Mouse (Mus musculus): Measurements from ENCODE around the gene Gm9049. TPM values are rescaled to one million over a fixed set of nuclear protein-coding genes. Genes with fewer than 3 reads are reported as not detected.
"Not testable (repeated sequence)": the region's sequence is repeated elsewhere in the genome, so short reads cannot be mapped to it uniquely, and the experiment has no call there.

Gene Gm9049
- total RNA-seq (2021), result not detected
- long read RNA-seq, experiment 1, result 0 reads
- long read RNA-seq, experiment 2, result 0 reads

DNA sequence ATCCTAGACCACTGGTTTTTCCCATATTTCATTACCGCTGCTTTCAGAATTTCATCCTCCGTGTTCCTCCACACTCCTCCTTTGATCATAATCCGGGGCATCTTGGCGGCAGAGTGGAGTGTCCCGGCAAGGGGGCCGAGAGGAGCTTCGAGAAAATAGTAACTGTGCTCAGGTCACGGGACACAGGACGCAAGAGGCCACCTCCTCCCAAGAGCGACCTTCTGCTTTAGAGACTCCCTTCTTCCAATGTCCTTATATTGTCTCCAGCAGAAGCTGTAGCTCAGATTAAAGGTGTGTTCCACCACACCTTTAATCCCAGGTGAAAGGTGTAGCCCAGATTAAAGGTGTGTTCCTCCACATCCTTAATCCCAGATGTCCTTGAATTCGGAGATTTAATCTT, at the start of gene Gm9049:
Gene Gm9049, minus strand, starts transcription at position 101 of the 400 bp plus-strand sequence.
- intact Hi-C loops (cut with DNase I); DNase-seq: not testable (repeated sequence)

DNA sequence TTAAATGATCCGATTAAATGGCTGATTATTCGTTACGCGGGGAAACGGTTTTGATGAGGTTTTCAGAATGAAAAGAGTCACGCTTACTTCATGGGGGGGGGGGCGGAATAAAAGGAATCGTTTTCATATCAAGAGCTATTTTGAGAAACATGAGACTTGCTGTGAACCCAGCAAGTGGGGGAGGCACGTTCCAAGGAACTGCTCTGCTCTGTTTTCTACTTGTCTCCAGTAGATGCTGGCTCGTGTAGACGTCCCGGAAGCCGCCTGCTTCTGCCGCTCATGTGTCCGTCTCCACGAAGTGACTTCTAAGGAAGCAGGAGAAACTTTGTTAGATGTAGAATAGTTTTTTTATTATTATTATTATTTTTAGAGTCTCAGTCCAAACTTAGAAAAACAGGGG, 46.0 kb upstream of the Gm9049 start:
- DNase-seq, result no peak
- intact Hi-C loops (cut with DNase I), result no loop called here

DNA sequence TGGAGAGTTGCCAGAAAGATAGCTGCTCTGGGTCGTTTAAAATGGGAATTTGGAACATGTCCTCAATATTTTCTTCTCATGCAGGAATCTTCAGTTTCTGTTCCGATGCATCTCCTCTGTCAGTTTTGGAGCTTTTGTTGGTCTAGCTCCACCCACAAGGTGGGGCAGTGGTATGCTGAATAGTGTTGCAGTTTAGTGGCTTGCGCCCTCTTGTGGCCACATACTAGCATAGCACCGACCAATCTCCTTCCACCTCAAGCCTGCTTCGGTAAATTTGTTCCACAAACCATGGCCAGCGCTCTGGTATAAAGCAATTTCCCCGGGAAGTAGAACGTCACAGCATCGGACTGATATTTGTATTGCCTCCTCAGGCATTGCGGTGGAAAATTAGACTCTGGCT, 16.5 kb upstream of the Gm9049 start:
- intact Hi-C loops (cut with DNase I), result no loop called here

DNA sequence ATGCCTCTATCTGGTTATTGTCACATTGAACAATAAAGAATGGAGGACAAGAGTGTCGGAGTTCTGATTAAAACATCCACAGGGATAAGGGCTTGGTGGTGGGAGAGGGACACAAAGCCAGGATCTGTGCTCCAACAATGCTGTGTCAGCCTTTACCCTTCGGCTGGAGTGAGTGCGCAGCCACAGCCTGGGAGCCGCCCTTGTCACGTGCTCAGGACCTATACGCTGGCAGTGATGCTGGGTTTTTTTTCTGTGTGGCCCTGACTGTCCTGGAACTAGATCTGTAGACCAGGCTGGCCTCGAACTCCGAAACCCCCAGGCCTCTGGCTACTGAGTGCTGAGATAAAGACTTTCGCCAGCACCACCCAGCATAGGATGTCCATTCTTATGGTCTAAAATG, 15.6 kb upstream of the Gm9049 start:
- DNase-seq, result no peak
- intact Hi-C loops (cut with DNase I), result no loop called here

More for the DNA sequence above, 16.5 kb upstream of the Gm9049 start:
- peak; percentile 79 to 85 for DNase-seq

DNA sequence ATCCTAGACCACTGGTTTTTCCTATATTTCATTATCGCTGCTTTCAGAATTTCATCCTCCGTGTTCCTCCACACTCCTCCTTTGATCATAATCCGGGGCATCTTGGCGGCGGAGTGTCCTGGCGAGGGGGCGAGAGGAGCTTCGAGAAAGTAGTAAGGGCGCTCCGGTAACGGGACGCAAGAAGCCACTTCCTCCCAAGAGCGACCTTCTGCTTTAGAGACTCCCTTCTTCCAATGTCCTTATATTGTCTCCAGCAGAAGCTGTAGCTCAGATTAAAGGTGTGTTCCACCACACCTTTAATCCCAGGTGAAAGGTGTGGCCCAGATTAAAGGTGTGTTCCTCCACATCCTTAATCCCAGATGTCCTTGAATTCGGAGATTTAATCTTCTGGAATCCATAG, 5.3 kb downstream of the Gm9049 start, which contains the start of gene Gm9048:
Gene Gm9048, minus strand, starts transcription at position 101 of the 400 bp plus-strand sequence.
- DNase-seq; intact Hi-C loops (cut with DNase I): not testable (repeated sequence)

DNA sequence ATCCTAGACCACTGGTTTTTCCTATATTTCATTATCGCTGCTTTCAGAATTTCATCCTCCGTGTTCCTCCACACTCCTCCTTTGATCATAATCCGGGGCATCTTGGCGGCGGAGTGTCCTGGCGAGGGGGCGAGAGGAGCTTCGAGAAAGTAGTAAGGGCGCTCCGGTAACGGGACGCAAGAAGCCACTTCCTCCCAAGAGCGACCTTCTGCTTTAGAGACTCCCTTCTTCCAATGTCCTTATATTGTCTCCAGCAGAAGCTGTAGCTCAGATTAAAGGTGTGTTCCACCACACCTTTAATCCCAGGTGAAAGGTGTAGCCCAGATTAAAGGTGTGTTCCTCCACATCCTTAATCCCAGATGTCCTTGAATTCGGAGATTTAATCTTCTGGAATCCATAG, 10.8 kb downstream of the Gm9049 start, which contains the start of gene Gm9046:
Gene Gm9046, minus strand, starts transcription at position 101 of the 400 bp plus-strand sequence.
- intact Hi-C loops (cut with DNase I); DNase-seq: not testable (repeated sequence)

DNA sequence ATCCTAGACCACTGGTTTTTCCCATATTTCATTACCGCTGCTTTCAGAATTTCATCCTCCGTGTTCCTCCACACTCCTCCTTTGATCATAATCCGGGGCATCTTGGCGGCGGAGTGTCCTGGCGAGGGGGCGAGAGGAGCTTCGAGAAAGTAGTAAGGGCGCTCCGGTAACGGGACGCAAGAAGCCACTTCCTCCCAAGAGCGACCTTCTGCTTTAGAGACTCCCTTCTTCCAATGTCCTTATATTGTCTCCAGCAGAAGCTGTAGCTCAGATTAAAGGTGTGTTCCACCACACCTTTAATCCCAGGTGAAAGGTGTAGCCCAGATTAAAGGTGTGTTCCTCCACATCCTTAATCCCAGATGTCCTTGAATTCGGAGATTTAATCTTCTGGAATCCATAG, 16.2 kb downstream of the Gm9049 start, which contains the start of gene Gm9045:
Gene Gm9045, minus strand, starts transcription at position 101 of the 400 bp plus-strand sequence.
- intact Hi-C loops (cut with DNase I); DNase-seq: not testable (repeated sequence)

DNA sequence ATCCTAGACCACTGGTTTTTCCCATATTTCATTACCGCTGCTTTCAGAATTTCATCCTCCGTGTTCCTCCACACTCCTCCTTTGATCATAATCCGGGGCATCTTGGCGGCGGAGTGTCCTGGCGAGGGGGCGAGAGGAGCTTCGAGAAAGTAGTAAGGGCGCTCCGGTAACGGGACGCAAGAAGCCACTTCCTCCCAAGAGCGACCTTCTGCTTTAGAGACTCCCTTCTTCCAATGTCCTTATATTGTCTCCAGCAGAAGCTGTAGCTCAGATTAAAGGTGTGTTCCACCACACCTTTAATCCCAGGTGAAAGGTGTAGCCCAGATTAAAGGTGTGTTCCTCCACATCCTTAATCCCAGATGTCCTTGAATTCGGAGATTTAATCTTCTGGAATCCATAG, 21.6 kb downstream of the Gm9049 start, which contains the start of gene Gm9044:
Gene Gm9044, minus strand, starts transcription at position 101 of the 400 bp plus-strand sequence.
- intact Hi-C loops (cut with DNase I); DNase-seq: not testable (repeated sequence)

DNA sequence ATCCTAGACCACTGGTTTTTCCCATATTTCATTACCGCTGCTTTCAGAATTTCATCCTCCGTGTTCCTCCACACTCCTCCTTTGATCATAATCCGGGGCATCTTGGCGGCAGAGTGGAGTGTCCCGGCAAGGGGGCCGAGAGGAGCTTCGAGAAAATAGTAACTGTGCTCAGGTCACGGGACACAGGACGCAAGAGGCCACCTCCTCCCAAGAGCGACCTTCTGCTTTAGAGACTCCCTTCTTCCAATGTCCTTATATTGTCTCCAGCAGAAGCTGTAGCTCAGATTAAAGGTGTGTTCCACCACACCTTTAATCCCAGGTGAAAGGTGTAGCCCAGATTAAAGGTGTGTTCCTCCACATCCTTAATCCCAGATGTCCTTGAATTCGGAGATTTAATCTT, 27.0 kb downstream of the Gm9049 start, which contains the start of gene Gm9040:
Gene Gm9040, minus strand, starts transcription at position 101 of the 400 bp plus-strand sequence.
- intact Hi-C loops (cut with DNase I); DNase-seq: not testable (repeated sequence)

DNA sequence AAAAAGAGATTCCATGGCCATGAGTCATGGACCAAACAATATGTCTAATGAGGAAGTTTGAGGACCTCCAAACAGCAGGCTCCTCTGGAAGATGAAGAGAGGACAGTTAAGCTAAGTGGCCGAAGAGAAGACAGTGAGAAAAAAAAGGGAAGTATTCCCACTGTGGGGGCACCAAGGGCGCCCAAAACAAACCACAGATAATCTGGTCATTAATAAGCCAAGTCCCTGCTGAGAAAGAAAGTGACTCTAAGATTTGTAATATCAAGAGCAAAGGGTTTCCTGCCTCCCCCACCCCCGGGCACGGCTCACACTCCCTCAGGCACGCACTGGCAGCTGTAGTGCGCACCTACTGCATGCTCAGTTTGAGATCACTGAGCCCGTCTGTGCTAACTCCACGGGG, 34.9 kb downstream of the Gm9049 start:
- no peak for DNase-seq
- intact Hi-C loops (cut with DNase I), result no loop called here

DNA sequence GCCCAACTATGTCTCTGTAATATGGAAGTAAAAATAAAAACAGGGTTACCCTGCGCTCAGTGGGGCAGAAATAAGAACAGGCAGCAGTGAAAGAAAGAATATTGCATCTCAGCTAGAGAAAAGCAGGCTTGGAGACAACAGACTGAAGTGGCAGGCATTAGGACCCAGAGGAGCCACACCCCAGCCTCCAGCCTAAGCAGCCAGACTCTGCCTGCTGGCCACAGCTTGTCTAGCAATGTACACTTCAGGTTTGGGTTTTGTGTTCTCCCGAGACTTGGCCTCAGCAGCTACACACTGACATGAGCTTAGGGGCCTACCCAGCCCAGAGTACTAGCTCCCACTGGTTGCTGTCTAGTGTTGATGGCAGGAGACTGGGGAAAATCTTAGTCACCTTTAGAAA, 51.8 kb downstream of the Gm9049 start:
- intact Hi-C loops (cut with DNase I); DNase-seq: not testable (repeated sequence)

Other genes starting within 250 kb of the Gm9049 start
- gene Mdm1, start 212.3 kb downstream of the Gm9049 start, total RNA-seq (2021), result 1 to 10 TPM; 4.5 to 5.2 TPM
- not detected for gene Il22, start 149.2 kb downstream of the Gm9049 start, total RNA-seq (2021)
- under 1 TPM; 0.43 to 0.59 TPM for gene Gm32717, start 113.3 kb downstream of the Gm9049 start, total RNA-seq (2021)
- under 1 TPM; 0.43 to 0.59 TPM for gene Gm32802, start 95.4 kb downstream of the Gm9049 start, total RNA-seq (2021)
- not detected for gene Iltifb, start 59.1 kb downstream of the Gm9049 start, total RNA-seq (2021)
- not detected for gene Gm9040, start 27.1 kb downstream of the Gm9049 start, total RNA-seq (2021)
- not detected for gene Gm9044, start 21.7 kb downstream of the Gm9049 start, total RNA-seq (2021)
- not detected for gene Gm9045, start 16.3 kb downstream of the Gm9049 start, total RNA-seq (2021)
- not detected for gene Gm9046, start 10.8 kb downstream of the Gm9049 start, total RNA-seq (2021)
- not detected for gene Gm9048, start 5.4 kb downstream of the Gm9049 start, total RNA-seq (2021)
- not detected for gene Ifng, start 86.9 kb upstream of the Gm9049 start, total RNA-seq (2021)

Measured in heart, postnatal 14 days (tissue).